ENCODE assay signal across 12 mouse cellular contexts in genomic region chr10:120219578-120220359, GRCm38 (mm10). TPM values are rescaled to one million over a fixed set of nuclear protein-coding genes. Genes with fewer than 3 reads are reported as not detected.
DNase-seq lines count a peak whose midpoint lies in the region; ATAC-seq lines count a peak whose summit lies in the region.
"Had no signal": no experiment of that assay in that cellular context is flagged by ENCODE, and none has a peak within 500 bp of the region (broad histone marks: within the 10 kb centered on the region; RNA-seq: fewer than 3 reads in every experiment).

No protein-coding gene starts in this region.

- H3K4me1 ChIP-seq in intestine, embryonic 16.5 days (ENCODE audit: control insufficient read depth, insufficient read depth, low read length): no peaks in the 10 kb centered on the region
- H3K4me1 ChIP-seq in intestine, embryonic 15.5 days (replicated peaks): no peaks in the 10 kb centered on the region
- H3K4me1 ChIP-seq in lung, embryonic 16.5 days (replicated peaks; ENCODE audit: control insufficient read depth, insufficient read depth, low read length): no peaks in the 10 kb centered on the region
- H3K4me1 ChIP-seq in forebrain, embryonic 12.5 days: no peaks in the 10 kb centered on the region
- H3K4me1 ChIP-seq in forebrain, embryonic 16.5 days (replicated peaks; ENCODE audit: control insufficient read depth, insufficient read depth, low read length): no peaks in the 10 kb centered on the region

- 73% methylated on average over 14 of the region's 14 CpGs for WGBS in intestine, embryonic 16.5 days
- WGBS in intestine, embryonic 15.5 days: 71% methylated on average over 14 of the region's 14 CpGs
- WGBS in lung, embryonic 16.5 days: 62% methylated on average over 14 of the region's 14 CpGs
- WGBS in forebrain, embryonic 12.5 days: 90% methylated on average over 14 of the region's 14 CpGs
- WGBS in forebrain, embryonic 16.5 days: 90% methylated on average over 14 of the region's 14 CpGs

- no peaks in the 10 kb centered on the region for H3K9me3 ChIP-seq in intestine, embryonic 16.5 days (ENCODE audit: control insufficient read depth, low read length)
- no peaks in the 10 kb centered on the region for H3K9me3 ChIP-seq in intestine, embryonic 15.5 days
- H3K9me3 ChIP-seq in lung, embryonic 16.5 days (ENCODE audit: control insufficient read depth, low read length): no peaks in the 10 kb centered on the region
- H3K9me3 ChIP-seq in forebrain, embryonic 12.5 days: no peaks in the 10 kb centered on the region
- no peaks in the 10 kb centered on the region for H3K9me3 ChIP-seq in forebrain, embryonic 16.5 days (ENCODE audit: control insufficient read depth, low read length)

- peaks cover 5% of the 10 kb centered on the region; the same call in 1 of the 2 replicates for H3K36me3 ChIP-seq in intestine, embryonic 16.5 days (ENCODE audit: control insufficient read depth, insufficient read depth, low read length)
- no peaks in the 10 kb centered on the region for H3K36me3 ChIP-seq in intestine, embryonic 15.5 days
- H3K36me3 ChIP-seq in lung, embryonic 16.5 days (ENCODE audit: control insufficient read depth, insufficient read depth, low read length): peaks cover 13% of the 10 kb centered on the region
- H3K36me3 ChIP-seq in forebrain, embryonic 12.5 days (replicated peaks): peaks cover 26% of the 10 kb centered on the region
- H3K36me3 ChIP-seq in forebrain, embryonic 16.5 days (ENCODE audit: control insufficient read depth, insufficient read depth): peaks cover 6% of the 10 kb centered on the region

- peak; percentile 58; the same call in 1 of the 2 replicates for ATAC-seq in intestine, embryonic 16.5 days
- ATAC-seq in intestine, embryonic 15.5 days: no peak; the same call in 1 of the 2 replicates
- peak; percentile 74 for ATAC-seq in lung, embryonic 16.5 days (ENCODE audit: low read depth)
- ATAC-seq in forebrain, embryonic 12.5 days (ENCODE audit: low FRiP score): no peak
- ATAC-seq in forebrain, embryonic 16.5 days: no peak

- H3K4me2 ChIP-seq in intestine, embryonic 16.5 days (ENCODE audit: low read depth, low read length): no peak overlapping the region
- H3K4me2 ChIP-seq in intestine, embryonic 15.5 days (replicated peaks): no peak overlapping the region
- no peak overlapping the region for H3K4me2 ChIP-seq in lung, embryonic 16.5 days (ENCODE audit: low read depth, low read length)
- no peak overlapping the region for H3K4me2 ChIP-seq in forebrain, embryonic 12.5 days
- no peak overlapping the region for H3K4me2 ChIP-seq in forebrain, embryonic 16.5 days (ENCODE audit: low read length)

- no peak overlapping the region for H3K9ac ChIP-seq in intestine, embryonic 16.5 days (ENCODE audit: low read depth, low read length)
- H3K9ac ChIP-seq in intestine, embryonic 15.5 days: no peak overlapping the region
- H3K9ac ChIP-seq in lung, embryonic 16.5 days (ENCODE audit: low read length): no peak overlapping the region
- H3K9ac ChIP-seq in forebrain, embryonic 12.5 days: no peak overlapping the region
- H3K9ac ChIP-seq in forebrain, embryonic 16.5 days (replicated peaks; ENCODE audit: low read depth, low read length): no peak overlapping the region

- H3K4me3 ChIP-seq in intestine, embryonic 16.5 days (ENCODE audit: low read length): no peak overlapping the region
- H3K4me3 ChIP-seq in intestine, embryonic 15.5 days (replicated peaks): no peak overlapping the region
- H3K4me3 ChIP-seq in lung, embryonic 16.5 days (ENCODE audit: low read length): no peak overlapping the region
- no peak overlapping the region for H3K4me3 ChIP-seq in forebrain, embryonic 12.5 days (replicated peaks)
- H3K4me3 ChIP-seq in forebrain, embryonic 16.5 days (replicated peaks; ENCODE audit: low read length): no peak overlapping the region

- no peak overlapping the region for H3K27ac ChIP-seq in intestine, embryonic 16.5 days (ENCODE audit: low read length)
- no peak overlapping the region for H3K27ac ChIP-seq in intestine, embryonic 15.5 days
- peak overlapping the region; percentile 66; the same call in 1 of the 2 replicates for H3K27ac ChIP-seq in lung, embryonic 16.5 days (ENCODE audit: low read length)
- no peak overlapping the region for H3K27ac ChIP-seq in forebrain, embryonic 12.5 days
- H3K27ac ChIP-seq in forebrain, embryonic 16.5 days (ENCODE audit: low read length): no peak overlapping the region

- DNase-seq in urinary bladder, postnatal 14 days (ENCODE audit: low spot score): peak; percentile 16
- DNase-seq in urinary bladder, adult 2 months (ENCODE audit: low spot score): no peak
- no peak for DNase-seq in c-Kit-positive CD71-positive TER-119-positive erythroid progenitor cells, embryonic 14.5 days (ENCODE audit: low spot score)
- DNase-seq: adrenal gland, postnatal 10 days; cerebellum, postnatal 25 days; kidney, adult 8-10 months; retina, postnatal 1 day had no signal

- no peaks in the 10 kb centered on the region for H3K27me3 ChIP-seq in intestine, embryonic 16.5 days (replicated peaks; ENCODE audit: control insufficient read depth, insufficient read depth, low read length)
- H3K27me3 ChIP-seq in intestine, embryonic 15.5 days (replicated peaks): no peaks in the 10 kb centered on the region
- H3K27me3 ChIP-seq in lung, embryonic 16.5 days (ENCODE audit: control insufficient read depth, insufficient read depth, low read depth, low read length): no peaks in the 10 kb centered on the region
- H3K27me3 ChIP-seq in forebrain, embryonic 12.5 days: no peaks in the 10 kb centered on the region
- H3K27me3 ChIP-seq in forebrain, embryonic 16.5 days (replicated peaks; ENCODE audit: control insufficient read depth, insufficient read depth, low read length): no peaks in the 10 kb centered on the region

RNA-seq across cellular contexts. Expression of gene Llph, which starts 7.1 kb away (rescaled TPM):
- polyA plus RNA-seq in intestine, embryonic 16.5 days (2015; fragmentation: Nextera tagmentation; extraction: Ambion mirVana): 50.3 and 54.5 TPM in 2 replicates
- polyA plus RNA-seq in intestine, embryonic 15.5 days (2015; fragmentation: Nextera tagmentation; extraction: Ambion mirVana): 53.6 and 56.0 TPM in 2 replicates
- polyA plus RNA-seq in urinary bladder, adult 2 months (2012; rRNA removed): 56.9 and 59.8 TPM in 2 replicates
- 44.6 and 46.2 TPM in 2 replicates for polyA plus RNA-seq in lung, embryonic 16.5 days (2015; fragmentation: Nextera tagmentation; extraction: Ambion mirVana)
- 53.2 and 56.4 TPM in 2 replicates for polyA plus RNA-seq in forebrain, embryonic 12.5 days (2016; fragmentation: Nextera tagmentation; extraction: Ambion mirVana)
- polyA plus RNA-seq in forebrain, embryonic 16.5 days (2015; fragmentation: Nextera tagmentation; extraction: Ambion mirVana): 33.1 and 43.8 TPM in 2 replicates

RNA-seq across cellular contexts. Expression of gene Irak3, which starts 17.8 kb away (rescaled TPM):
- 1.1 and 1.4 TPM in 2 replicates for polyA plus RNA-seq in intestine, embryonic 16.5 days (2015; fragmentation: Nextera tagmentation; extraction: Ambion mirVana)
- polyA plus RNA-seq in intestine, embryonic 15.5 days (2015; fragmentation: Nextera tagmentation; extraction: Ambion mirVana): 1.0 and 1.2 TPM in 2 replicates
- 4.6 and 6.6 TPM in 2 replicates for polyA plus RNA-seq in urinary bladder, adult 2 months (2012; rRNA removed)
- 1.2 and 1.3 TPM in 2 replicates for polyA plus RNA-seq in lung, embryonic 16.5 days (2015; fragmentation: Nextera tagmentation; extraction: Ambion mirVana)
- polyA plus RNA-seq in forebrain, embryonic 12.5 days (2016; fragmentation: Nextera tagmentation; extraction: Ambion mirVana): 0.38 and 0.51 TPM in 2 replicates
- polyA plus RNA-seq in forebrain, embryonic 16.5 days (2015; fragmentation: Nextera tagmentation; extraction: Ambion mirVana): 0.21 and 0.23 TPM in 2 replicates

RNA-seq across cellular contexts. Expression of gene Tmbim4, which starts 18.4 kb away (rescaled TPM):
- polyA plus RNA-seq in intestine, embryonic 16.5 days (2015; fragmentation: Nextera tagmentation; extraction: Ambion mirVana): 140 and 151 TPM in 2 replicates
- 117 and 131 TPM in 2 replicates for polyA plus RNA-seq in intestine, embryonic 15.5 days (2015; fragmentation: Nextera tagmentation; extraction: Ambion mirVana)
- 112 and 135 TPM in 2 replicates for polyA plus RNA-seq in urinary bladder, adult 2 months (2012; rRNA removed)
- 99.3 and 102 TPM in 2 replicates for polyA plus RNA-seq in lung, embryonic 16.5 days (2015; fragmentation: Nextera tagmentation; extraction: Ambion mirVana)
- 61.6 and 66.9 TPM in 2 replicates for polyA plus RNA-seq in forebrain, embryonic 12.5 days (2016; fragmentation: Nextera tagmentation; extraction: Ambion mirVana)
- 76.7 and 80.7 TPM in 2 replicates for polyA plus RNA-seq in forebrain, embryonic 16.5 days (2015; fragmentation: Nextera tagmentation; extraction: Ambion mirVana)

Comparison
In these comparisons a context has a peak if more than half of its experiments do, and no peak if none do; other contexts are left out.
1. ATAC-seq: peak in intestine, embryonic 16.5 days (single experiment) and lung, embryonic 16.5 days (single experiment); none in intestine, embryonic 15.5 days (single experiment), forebrain, embryonic 12.5 days (single experiment) and forebrain, embryonic 16.5 days (single experiment).